Mouse (Mus musculus) heart, adult 8-10 months (tissue): ENCODE data around the gene Pnkd. TPM values are rescaled to one million over a fixed set of nuclear protein-coding genes. Genes with fewer than 3 reads are reported as not detected.
A peak's percentile ranks its signal among the peaks of the same experiment; 100 is the strongest.

Experiments used
- DNase-seq: peaks from one replicate; pipeline ENCODE4 v3.0.0; 2022; ENCODE audit warnings: low spot score
- total RNA-seq, 4 experiments: library from RNA; stranded (reverse); gene quantifications; 2 replicates each; pipeline ENCODE4 v1.2.4; 2022

The Pnkd gene
- total RNA-seq, 4 experiments from 2014 or later, result 125 to 142 (median 135) TPM

DNA sequence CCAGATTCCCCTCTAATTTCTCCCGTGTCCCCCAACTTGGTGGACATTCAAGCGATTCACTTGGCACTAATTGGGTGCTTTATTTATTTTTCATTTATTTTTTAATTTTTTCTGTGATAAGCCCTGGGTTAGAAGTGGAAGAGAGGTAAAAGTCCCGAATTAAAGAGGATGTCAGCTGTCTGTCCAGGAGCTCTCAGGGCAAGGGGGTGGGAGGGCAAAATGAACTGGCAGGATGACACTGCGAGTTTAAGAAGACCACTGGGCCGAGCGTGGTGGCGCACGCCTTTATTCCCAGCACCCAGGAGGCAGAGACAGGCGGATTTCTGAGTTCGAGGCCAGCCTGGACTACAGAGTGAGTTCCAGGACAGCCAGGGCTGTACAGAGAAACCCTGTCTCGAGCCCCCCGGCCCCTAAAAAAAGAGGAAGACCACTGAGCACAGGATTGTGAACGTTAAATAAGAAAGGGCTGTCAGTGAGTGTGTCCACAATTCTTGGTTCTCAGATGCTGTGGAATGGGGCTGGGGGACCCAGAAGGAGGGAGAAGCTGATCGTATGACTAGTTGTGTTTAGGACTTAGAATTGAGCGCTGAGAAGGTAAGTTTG lies 102.8 kb downstream of the Pnkd start:
- DNase-seq, result no peak

DNA sequence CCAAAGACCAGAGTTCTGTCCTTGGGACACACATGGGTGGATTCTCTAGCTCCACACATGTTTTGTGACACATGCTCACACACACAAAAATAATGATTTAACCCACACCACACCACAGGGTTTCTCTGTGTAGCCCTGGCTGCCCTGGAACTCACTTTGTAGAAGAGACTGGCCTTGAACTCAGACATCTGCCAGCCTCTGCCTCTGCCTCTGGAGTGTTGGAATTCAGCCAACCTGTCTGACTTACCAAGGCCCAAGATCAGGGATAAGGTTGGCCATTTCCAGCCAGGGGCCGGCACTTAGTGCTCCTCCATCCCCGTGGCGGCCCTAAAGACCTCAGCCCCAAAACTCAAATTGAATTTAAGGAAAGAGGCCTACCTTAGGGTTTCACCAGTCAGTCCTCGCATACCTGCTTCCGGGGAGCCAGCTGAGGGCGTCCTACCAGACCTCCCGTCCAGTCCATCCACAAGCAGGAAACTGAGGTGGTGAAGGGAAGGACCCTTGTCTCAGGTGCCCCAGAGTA lies 103.7 kb downstream of the Pnkd start:
- no peak for DNase-seq

DNA sequence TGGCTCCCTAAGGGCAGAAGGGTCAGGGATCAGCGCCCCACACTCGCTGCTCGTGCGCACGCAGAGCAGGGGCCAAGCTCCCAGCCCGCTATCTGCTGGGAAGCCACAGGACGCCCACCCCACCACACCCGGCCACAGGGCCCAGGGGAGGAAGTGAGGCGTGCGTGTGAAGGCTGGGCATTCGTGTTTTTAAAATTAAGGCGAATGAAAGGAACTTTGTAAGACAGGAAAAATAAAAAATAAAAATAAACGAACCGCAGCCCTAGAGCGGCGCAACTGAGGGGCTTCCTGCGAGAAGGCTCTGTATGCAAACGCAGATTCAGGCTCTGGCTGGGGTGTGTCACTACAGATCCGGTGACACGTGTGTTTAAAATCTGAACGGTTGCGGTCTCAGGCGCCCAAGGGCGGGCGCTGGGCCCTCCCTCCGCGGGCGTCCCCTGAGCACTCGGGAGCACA lies 105.1 kb downstream of the Pnkd start:
- DNase-seq, result peak; percentile 46

DNA sequence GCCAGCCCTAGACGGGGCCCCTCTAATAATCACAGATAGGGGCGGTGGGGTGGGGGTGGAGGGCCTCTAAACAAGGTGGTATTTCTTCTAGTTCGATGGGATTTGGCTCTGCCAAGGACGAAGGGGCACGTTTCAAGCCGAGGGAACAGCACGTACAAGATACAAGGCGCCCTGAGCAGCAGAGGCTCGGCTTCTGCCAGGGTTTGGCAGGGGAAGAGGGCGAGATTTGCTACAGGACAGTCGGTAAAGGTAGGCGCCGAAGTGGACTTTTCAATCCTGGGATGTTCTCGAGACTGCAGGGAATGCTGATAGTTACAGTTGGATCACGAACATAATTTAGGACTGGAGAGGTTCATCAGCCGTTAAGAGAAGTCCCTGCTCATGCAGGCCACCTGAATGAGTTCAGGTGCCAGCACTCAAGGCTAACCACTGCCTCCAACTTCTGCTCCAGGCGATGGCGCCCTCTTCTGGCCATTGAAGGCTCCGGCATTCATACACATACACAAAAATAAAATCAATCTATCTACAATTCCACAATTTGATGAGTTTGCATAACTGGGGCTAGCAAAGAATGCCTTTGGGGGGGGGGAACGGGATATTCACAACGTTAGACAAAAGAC lies 105.7 kb downstream of the Pnkd start:
- DNase-seq, result peak; percentile 75

DNA sequence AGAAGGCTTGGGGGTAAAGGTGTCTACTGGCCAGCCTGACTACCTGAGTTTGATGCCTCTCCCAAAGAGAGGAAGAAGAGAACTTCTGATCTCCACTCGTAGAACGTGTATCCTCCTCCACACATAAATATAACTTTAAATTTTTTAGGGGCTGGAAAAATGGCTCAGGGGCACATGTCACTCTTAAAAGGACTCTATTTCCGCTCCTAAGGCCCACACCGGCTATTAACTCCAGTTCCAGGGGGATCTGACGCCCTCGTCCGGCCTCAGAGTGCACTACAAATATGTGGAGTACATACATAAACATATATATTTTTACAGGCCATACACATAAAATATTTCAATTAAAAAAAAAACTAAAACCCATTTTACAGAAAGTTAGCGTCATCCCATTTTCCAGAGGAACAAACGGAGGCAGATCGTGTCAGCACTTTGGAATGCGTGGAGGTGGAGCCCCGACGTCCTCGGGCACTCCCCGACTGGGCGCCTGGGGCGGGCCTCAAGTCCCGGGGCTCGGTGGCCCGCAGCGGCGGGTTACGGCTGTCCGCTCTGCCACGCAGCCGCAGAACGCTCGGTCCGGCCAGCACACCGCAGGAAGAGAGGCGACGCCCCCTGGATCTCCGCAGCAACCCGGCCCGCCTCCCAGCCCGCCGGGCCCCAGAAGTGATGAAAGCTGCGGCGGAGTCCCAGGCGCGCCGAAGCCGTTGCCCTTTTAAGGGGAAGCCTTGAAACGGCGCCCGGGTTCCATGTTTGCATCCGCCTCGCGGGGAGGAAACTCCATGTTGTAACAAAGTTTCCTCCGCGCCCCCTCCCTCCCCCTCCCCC lies 106.4 kb downstream of the Pnkd start, which contains the start of gene Ctdsp1:
TSS of gene Ctdsp1 (plus strand) at position 586 of the 825 bp plus-strand sequence.
- peak; percentile 98 for DNase-seq

DNA sequence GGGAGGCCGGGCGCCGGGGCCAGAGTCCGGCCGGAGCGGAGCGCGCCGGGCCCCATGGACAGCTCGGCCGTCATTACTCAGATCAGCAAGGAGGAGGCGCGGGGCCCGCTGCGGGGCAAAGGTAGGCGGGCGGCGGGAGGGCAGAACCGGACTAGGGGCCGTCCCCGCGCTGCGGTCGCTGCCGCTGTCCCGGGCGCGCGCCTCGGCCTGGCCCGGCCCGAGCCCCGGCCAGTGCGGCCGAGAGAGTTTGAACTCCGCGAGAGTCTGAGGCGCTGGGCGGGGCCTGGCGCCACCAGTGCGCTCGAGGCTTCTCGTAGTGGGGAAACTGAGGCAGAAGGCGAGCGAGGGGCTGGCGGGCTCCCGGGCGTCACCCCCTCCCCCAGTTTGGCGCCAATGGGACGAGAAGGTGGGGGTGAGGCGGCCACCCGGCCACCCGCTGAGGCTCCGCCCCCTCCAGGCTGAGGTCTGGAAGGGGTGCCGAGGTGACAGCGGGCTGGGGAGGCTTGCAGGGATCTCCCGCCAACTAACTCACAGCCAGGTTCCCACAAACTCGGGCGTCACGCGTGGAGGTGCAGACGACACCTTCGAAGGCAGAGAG lies 107.2 kb downstream of the Pnkd start:
- peak; percentile 73 for DNase-seq

DNA sequence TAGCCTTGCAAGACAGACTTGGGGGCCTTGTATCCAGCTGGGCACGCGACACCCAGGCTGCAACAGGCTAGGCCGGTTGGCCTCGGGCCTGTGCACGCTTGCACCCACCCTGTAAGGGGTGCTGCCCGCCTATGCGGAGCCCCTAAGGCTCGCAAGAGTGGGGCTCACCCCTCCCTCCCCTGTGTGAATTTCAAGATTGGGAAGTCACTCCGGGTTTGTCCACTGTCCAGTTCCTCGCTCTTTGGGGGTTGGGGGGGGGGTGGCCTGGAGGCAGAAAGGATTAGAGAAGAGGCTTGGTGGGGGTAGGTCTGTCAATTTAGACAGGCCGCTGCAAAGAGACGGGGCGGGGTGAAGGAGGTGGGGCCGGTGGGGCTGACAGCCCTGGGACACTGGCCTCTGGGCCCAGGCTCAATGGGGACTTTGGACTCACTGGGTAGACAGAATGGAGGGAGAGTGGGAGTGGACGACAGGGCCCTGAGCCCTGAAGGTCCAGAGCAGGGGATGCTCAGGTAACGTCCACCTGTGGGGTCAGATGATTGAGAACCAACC lies 107.8 kb downstream of the Pnkd start:
- no peak for DNase-seq

DNA sequence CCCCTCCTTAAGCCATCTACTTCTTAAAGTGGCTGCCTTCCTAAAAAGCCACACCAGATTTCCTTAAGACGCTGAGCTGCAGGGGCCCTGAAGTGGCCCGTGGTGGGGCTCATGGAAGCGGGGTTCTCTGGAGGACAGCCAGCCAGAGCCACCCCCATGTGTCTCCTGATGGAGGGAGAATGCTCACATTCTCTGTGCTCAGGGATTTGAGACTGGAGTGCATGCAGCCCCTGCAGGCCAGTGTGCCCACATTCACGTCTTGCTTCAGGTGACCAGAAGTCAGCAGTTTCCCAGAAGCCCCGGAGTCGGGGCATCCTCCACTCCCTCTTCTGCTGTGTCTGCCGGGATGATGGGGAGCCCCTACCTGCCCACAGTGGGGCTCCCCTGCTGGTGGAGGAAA lies 108.3 kb downstream of the Pnkd start:
- no peak for DNase-seq

DNA sequence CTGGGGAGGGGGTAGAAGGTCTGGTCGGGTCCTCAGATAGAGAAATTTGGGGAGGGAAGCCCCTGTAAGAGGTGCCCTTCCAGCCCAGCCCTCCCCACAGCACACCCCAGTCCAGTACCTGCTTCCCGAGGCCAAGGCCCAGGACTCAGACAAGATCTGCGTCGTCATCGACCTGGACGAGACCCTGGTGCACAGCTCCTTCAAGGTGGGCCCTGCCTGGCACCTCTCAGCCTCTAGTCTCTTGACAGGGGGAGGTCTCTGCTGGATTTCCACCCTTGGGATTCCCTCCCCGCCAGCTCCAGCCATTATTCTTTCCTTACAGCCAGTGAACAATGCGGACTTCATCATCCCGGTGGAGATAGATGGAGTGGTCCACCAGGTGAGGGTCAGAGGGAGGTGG lies 109.0 kb downstream of the Pnkd start:
- DNase-seq, result no peak

DNA sequence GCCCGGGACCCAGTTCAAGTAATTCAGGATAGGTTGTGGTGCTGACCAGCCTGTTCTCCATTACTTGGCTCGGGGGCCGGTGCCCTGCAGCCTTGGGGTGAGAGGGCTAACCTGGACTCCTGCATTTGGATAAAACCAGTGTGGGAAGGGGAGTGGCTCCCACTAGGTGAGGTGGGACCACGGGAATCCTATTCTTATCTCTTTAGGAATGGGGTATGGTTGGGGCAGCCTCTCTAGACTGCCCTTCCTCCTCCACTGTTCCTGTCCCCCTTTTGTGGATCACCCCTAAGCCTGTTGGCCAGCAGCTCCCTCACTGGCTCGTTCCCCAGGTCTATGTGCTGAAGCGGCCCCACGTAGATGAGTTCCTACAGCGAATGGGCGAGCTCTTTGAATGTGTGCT lies 109.6 kb downstream of the Pnkd start:
- no peak for DNase-seq

DNA sequence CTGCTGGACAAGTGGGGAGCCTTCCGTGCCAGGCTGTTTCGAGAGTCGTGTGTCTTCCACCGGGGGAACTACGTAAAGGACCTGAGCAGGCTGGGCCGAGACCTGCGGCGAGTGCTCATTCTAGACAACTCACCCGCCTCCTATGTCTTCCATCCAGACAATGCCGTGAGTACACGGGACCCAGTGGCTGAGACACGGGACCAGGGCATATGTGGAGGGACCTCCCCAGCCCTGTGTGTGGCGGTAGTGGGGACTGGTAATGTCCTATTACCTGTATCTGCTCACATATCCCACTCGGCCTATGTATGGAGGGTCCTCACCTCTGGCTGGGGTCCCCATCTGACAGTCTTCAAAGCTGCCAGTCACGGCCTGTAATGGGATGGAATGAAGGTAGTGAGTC lies 110.1 kb downstream of the Pnkd start:
- DNase-seq, result no peak

DNA sequence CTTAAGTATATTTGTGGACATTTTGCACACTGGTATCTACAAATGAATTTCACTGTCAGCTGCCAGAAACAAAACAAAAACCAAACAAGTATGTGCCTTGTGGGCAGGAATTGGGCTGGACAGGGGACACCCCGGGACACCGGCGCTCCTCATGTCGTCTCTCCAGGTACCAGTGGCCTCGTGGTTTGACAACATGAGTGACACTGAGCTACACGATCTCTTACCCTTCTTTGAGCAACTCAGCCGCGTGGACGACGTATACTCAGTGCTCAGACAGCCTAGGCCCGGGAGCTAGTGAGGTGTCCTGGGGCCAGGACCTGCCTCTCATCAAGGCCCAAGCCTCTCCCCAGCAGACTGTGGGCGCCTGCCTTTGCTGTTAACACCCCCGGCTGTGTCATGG lies 110.6 kb downstream of the Pnkd start:
- DNase-seq, result no peak

DNA sequence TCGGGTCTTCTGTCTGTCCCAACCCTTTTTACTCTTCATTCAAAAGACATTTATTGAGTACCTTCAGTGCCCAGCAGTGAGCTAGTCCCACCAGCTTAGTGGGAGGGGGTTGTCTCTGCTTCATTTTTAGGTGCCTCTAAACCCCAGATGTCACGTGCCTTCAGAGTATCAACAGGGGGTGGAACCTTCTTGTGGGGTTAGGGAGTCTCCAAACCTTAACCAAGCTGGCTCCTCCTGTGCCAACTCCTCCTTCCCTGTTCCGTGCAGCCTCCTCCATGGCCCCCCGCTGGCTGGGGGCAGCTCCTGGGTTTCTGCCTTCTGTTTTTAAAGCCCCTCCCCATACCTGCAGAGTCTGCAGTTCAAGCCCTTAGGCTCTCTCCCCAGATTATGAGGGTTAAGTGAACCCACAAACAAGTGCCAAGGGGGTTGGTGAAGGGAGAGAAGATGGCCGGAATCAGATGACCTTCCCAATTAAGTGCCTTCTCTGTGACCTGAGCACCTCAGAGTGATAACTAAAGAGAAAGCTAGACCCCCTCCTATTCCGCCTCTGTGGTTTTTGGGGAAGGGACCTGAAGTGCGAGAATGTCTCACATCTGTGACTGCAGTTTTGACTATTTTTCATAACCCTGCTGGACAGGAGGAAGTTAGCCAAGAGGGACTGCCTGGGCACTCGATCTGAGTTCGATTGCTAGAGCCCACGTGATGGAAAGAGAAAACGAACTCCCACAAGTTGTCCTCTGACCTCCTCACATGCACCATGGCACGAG lies 111.9 kb downstream of the Pnkd start:
- DNase-seq, result peak; percentile 50

DNA sequence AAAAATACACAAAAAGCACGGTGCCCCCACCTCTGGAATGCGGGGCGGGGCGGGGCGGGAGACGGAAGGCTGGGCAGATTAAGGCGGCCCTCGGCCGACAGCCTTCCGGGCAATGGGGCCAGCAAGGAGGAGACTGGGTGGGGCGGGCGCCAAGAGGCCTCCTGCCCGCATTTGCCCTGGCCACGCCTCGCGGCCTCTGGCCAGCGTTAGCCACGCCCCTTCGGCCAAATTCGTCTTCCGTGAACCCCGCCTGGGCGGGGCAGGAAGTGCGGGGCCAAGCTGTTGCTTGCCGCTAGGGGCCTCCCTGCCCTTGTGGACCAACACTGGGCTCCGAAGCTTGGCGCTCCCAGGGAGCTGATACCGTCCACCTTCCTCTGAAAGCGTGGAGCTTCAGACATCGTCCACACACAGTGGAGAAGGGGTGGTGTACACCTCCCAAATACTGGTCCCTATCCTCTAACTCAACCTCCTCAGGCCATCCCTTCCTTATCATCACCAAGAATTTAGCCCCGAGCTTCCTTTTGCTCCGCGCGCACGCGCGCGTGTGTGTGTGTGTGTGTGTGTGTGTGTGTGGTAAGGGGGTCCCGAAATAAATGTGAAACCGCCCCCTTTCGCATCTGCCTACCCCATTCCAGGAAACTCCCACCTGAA lies 112.7 kb downstream of the Pnkd start:
- peak; percentile 99 for DNase-seq

DNA sequence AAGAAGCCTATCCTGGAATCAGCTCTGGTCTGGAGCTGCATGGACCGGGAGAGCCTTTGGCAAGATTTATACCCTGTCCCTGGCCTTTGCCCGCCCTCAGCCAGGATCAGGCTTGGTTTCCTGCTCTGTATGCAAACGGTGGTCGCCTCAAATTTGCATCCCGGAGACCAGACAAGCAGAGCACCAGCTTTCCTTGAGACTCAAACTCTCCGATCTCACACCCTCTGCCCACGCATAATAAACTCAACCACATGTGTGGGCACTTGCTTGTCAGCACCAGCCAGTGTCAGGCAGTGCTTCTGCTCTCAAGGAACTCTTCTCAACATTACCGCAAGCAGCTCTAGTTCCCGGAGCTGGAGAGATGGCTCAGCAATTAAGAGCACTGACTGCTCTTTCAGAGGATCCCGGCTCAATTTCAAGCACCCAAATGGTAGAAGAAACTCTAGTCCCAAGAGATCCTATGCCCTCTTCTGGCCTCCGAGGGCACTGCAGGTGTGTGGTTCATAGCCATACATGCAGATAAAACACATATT lies 113.3 kb downstream of the Pnkd start:
- peak; percentile 68 for DNase-seq

DNA sequence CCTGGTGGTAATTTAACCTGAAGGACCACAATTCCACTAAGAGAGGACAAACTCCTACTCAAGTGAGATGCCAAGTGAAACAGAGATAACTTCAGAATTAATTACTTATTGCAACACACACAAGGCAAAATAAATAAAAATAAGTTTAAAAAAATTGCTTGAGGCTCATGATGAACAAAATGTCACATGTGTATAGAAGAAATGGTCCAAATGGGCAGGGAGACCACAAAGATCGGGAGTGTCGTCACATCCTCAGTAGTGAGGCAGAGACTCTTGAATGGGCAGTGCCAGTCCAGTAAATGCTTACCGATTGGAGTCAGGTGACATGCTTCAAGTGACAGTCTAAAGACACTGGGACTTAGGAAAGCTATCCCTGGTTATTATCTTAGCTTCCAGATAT lies 115.8 kb downstream of the Pnkd start:
- no peak for DNase-seq

DNA sequence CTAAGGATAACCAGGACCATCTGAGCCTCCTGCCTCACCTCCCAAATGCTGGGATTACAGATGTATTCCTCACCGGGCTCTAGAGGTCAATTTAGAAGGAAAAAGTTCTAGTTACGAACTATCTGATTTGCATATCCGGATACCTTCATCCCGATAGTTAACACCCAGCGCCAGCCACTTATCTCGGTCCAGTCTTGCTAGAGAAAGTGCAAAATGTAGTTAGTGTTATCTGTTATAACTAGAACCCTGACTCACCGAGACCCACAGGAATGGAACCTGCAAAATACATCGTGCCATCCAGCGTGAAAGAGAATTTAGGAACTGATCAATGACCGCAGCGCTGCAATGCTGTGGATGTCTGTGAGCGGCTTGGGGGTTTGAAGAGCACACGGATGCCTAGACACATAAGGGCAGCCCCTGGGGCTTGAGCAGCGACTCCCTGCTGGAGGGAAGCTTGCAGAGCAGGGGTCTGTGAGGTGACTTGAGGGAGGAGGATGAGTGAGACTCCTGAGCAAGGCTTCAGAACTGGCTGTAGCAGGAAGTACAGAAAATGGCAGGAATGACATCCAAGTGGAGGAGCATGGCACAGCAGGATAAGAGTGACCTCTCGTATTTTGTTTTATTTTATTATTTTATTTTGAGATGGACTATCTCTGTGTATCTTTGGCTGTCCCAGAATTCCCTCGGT lies 116.4 kb downstream of the Pnkd start:
- DNase-seq, result no peak
